Mouse (Mus musculus) liver, postnatal 0 days (tissue): ENCODE measurements around the gene Mgat5.

ENCODE experiments used
- CTCF ChIP-seq: sonication (generic); IDR thresholded peaks from 2 replicates; pipeline ENCODE4 v1.5.1; 2016; ENCODE audit warnings: antibody characterized with exemption, low read depth
- EP300 ChIP-seq: IDR thresholded peaks from 2 replicates; pipeline ENCODE4 v1.6.1; 2016; ENCODE audit warnings: antibody characterized with exemption, low read depth, mild to moderate bottlenecking

GRCm38 (mm10) chr1:127275572-127276324 lies 70.9 kb downstream of the Mgat5 start:
- TF ChIP-seq CTCF (no peak), EP300 (no peak)
